Comparison of ENCODE assay signal across 22 mouse cellular contexts in the genomic region with DNA sequence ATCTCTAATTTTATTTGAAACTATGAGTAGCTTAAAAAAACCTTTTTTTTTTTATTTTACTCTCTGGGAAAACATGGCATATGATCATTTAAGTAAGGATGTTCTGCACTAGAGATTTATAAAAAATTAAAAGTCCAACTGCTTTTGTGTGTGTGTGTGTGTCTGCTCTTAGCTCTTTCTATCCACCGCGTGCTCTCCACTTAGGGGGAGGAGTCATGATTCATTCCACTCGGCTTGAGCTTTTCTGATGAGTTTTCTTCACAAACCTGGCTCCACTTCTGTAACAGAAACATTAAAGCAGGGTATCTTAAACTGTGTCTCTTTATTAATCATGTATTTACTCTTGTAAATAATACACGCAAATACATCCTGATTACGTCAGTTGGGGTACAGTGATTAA.
DNase-seq lines count a peak whose midpoint lies in the region; ATAC-seq and TF ChIP-seq lines count a peak whose summit lies in the region.
"Had no signal": no experiment of that assay in that cellular context is flagged by ENCODE, and none has a peak within 500 bp of the region (broad histone marks: within the 10 kb centered on the region; RNA-seq: fewer than 3 reads in every experiment).

No protein-coding gene starts in this region.

- H3K4me1 ChIP-seq in neural tube, embryonic 12.5 days: no peaks in the 10 kb centered on the region
- H3K4me1 ChIP-seq in hindbrain, postnatal 0 days (ENCODE audit: insufficient read depth, low read length): no peaks in the 10 kb centered on the region
- H3K4me1 ChIP-seq: embryonic facial prominence, embryonic 15.5 days; limb, embryonic 15.5 days; liver, embryonic 15.5 days had no signal

- no peaks in the 10 kb centered on the region for H3K9me3 ChIP-seq in neural tube, embryonic 12.5 days
- H3K9me3 ChIP-seq in hindbrain, postnatal 0 days (ENCODE audit: low read length): no peaks in the 10 kb centered on the region
- H3K9me3 ChIP-seq: embryonic facial prominence, embryonic 15.5 days; limb, embryonic 15.5 days; liver, embryonic 15.5 days had no signal

- no peak overlapping the region for H3K9ac ChIP-seq in neural tube, embryonic 12.5 days
- H3K9ac ChIP-seq in hindbrain, postnatal 0 days (replicated peaks; ENCODE audit: low read length): no peak overlapping the region
- H3K9ac ChIP-seq: embryonic facial prominence, embryonic 15.5 days; limb, embryonic 15.5 days; liver, embryonic 15.5 days had no signal

- H3K4me2 ChIP-seq in neural tube, embryonic 12.5 days (replicated peaks): no peak overlapping the region
- H3K4me2 ChIP-seq in hindbrain, postnatal 0 days (ENCODE audit: low read depth, low read length): peak overlapping the region; percentile 19; the same call in 1 of the 2 replicates
- H3K4me2 ChIP-seq: embryonic facial prominence, embryonic 15.5 days; heart, embryonic 11.5 days; limb, embryonic 15.5 days; liver, embryonic 15.5 days had no signal

- no peaks in the 10 kb centered on the region for H3K36me3 ChIP-seq in neural tube, embryonic 12.5 days
- no peaks in the 10 kb centered on the region for H3K36me3 ChIP-seq in hindbrain, postnatal 0 days (ENCODE audit: insufficient read depth, low read length)
- H3K36me3 ChIP-seq: embryonic facial prominence, embryonic 15.5 days; limb, embryonic 15.5 days; liver, embryonic 15.5 days had no signal

- WGBS in neural tube, embryonic 12.5 days: 49% methylated on average over 5 of the region's 5 CpGs
- 41% methylated on average over 5 of the region's 5 CpGs for WGBS in hindbrain, postnatal 0 days

- DNase-seq in embryo, embryonic 10 days (ENCODE audit: low spot score): peak; percentile 14
- DNase-seq in embryo, embryonic 11 days: no peak
- DNase-seq in neural tube, embryonic 10.5 days (ENCODE audit: extremely low spot score, low spot score): no peak
- no peak for DNase-seq in hindbrain, postnatal 0 days (ENCODE audit: low spot score)
- DNase-seq in urinary bladder, postnatal 14 days (ENCODE audit: low spot score): no peak
- DNase-seq in lung, postnatal 25 days (ENCODE audit: low spot score): no peak
- no peak for DNase-seq in layer of hippocampus, postnatal 25 days (ENCODE audit: extremely low spot score in 1 of 2, low spot score in 1 of 2)
- DNase-seq: adrenal gland, postnatal 10 days; cerebellum, adult 9-11 months; heart, postnatal 10 days; kidney, adult 18-20 months; layer of hippocampus, postnatal 36 days; retina, postnatal 1 day; thymus, postnatal 14 days had no signal

- no peak for TF ChIP-seq CTCF in hindbrain, postnatal 0 days (IDR thresholded peaks at IDR 0.05; ENCODE audit: low read depth)

- H3K27ac ChIP-seq in neural tube, embryonic 12.5 days: no peak overlapping the region
- no peak overlapping the region for H3K27ac ChIP-seq in hindbrain, postnatal 0 days
- H3K27ac ChIP-seq: embryonic facial prominence, embryonic 15.5 days; kidney, postnatal 0 days; limb, embryonic 15.5 days; liver, embryonic 15.5 days had no signal

- H3K4me3 ChIP-seq in neural tube, embryonic 12.5 days: no peak overlapping the region
- no peak overlapping the region for H3K4me3 ChIP-seq in hindbrain, postnatal 0 days (ENCODE audit: low read length)
- H3K4me3 ChIP-seq: embryonic facial prominence, embryonic 15.5 days; limb, embryonic 15.5 days; liver, embryonic 15.5 days had no signal

- peak; percentile 72 for ATAC-seq in neural tube, embryonic 12.5 days (ENCODE audit: low FRiP score, low read depth)
- ATAC-seq in hindbrain, postnatal 0 days: no peak
- ATAC-seq: lung, postnatal 0 days; Patski had no signal

- no peaks in the 10 kb centered on the region for H3K27me3 ChIP-seq in neural tube, embryonic 12.5 days (replicated peaks)
- H3K27me3 ChIP-seq in hindbrain, postnatal 0 days (ENCODE audit: insufficient read depth, low read length): no peaks in the 10 kb centered on the region
- H3K27me3 ChIP-seq: embryonic facial prominence, embryonic 15.5 days; limb, embryonic 15.5 days; liver, embryonic 15.5 days; Patski had no signal
